Mouse (Mus musculus) liver, embryonic 18 days (tissue): ENCODE measurements around the gene Acsbg1. TPM values are rescaled to one million over a fixed set of nuclear protein-coding genes. Genes with fewer than 3 reads are reported as not detected.

Experiments
- polyA plus RNA-seq: library from polyadenylated mRNA; depleted of rRNA; stranded (reverse); fragments of >200 nt; gene quantifications from 2 replicates; pipeline ENCODE4 v1.2.3, GENCODE M21; 2012; rRNA removed

Gene Acsbg1
- 0.05 and 0.08 TPM in 2 replicates for polyA plus RNA-seq

GRCm38 (mm10) chr9:54661605-54662377 lies at the start of gene Acsbg1:
Acsbg1 (minus strand) TSS chr9:54661870.

GRCm38 (mm10) chr9:54698318-54699086 lies 36.8 kb upstream of the Acsbg1 start, which contains the start of gene Dnaja4:
Dnaja4 (plus strand) TSS chr9:54698873.

GRCm38 (mm10) chr9:54586199-54587061 lies 75.2 kb downstream of the Acsbg1 start, which contains the start of gene Idh3a:
Idh3a (plus strand) TSS chr9:54586334.

GRCm38 (mm10) chr9:54559771-54560471 lies 101.7 kb downstream of the Acsbg1 start, which contains the start of gene Cib2:
Cib2 (minus strand) TSS chr9:54560218.

Other genes with a start within 250 kb of the Acsbg1 start
- 4.6 and 5.2 TPM in 2 replicates for gene Dmxl2, start 160.2 kb downstream of the Acsbg1 start, polyA plus RNA-seq
- not detected in 2 replicates for gene Sh2d7, start 122.9 kb downstream of the Acsbg1 start, polyA plus RNA-seq
- 1.1 and 1.4 TPM in 2 replicates for gene Cib2, start 101.7 kb downstream of the Acsbg1 start, polyA plus RNA-seq
- gene Idh3a, start 75.5 kb downstream of the Acsbg1 start, polyA plus RNA-seq, result 31.5 and 34.1 TPM in 2 replicates
- gene Dnaja4, start 37.0 kb upstream of the Acsbg1 start, polyA plus RNA-seq, result 6.9 and 7.9 TPM in 2 replicates
- 43.4 and 45.3 TPM in 2 replicates for gene Wdr61, start 72.6 kb upstream of the Acsbg1 start, polyA plus RNA-seq
- gene Crabp1, start 102.9 kb upstream of the Acsbg1 start, polyA plus RNA-seq, result 0.04 TPM in 1 of 2 replicates, not detected in the other
- gene Ireb2, start 201.9 kb upstream of the Acsbg1 start, polyA plus RNA-seq, result 10.4 and 11.2 TPM in 2 replicates